In genomic region chr5:137510573-137511390, GRCm38 (mm10) we compare ENCODE assay signal across 8 mouse cellular contexts. TPM values are rescaled to one million over a fixed set of nuclear protein-coding genes. Genes with fewer than 3 reads are reported as not detected.
DNase-seq lines count a peak whose midpoint lies in the region; ATAC-seq and TF ChIP-seq lines count a peak whose summit lies in the region.

No protein-coding gene starts in this region.

- DNase-seq in embryo, embryonic 11 days: peak; percentile 56
- no peak for DNase-seq in embryo, embryonic 10.5 days (ENCODE audit: low spot score)
- DNase-seq in testis, postnatal 10 days (ENCODE audit: low spot score): no peak
- peak; percentile 37 for DNase-seq in lung, postnatal 10 days
- DNase-seq in thymus, postnatal 0 days (ENCODE audit: low spot score): peak; percentile 56
- no peak for DNase-seq in left cerebral cortex, postnatal 36 days (ENCODE audit: low spot score in 2 of 2)

- TF ChIP-seq CTCF in testis, adult 2 months (IDR thresholded peaks at IDR 0.05; ENCODE audit: control insufficient read depth, insufficient read depth, insufficient replicate concordance, low read depth, low read length): no peak

- peak overlapping the region; percentile 99 for H3K9ac ChIP-seq in heart, embryonic 16.5 days (ENCODE audit: low read length)

- no peaks in the 10 kb centered on the region for H3K27me3 ChIP-seq in testis, adult 2 months (ENCODE audit: control insufficient read depth, insufficient read depth, low read length)
- H3K27me3 ChIP-seq in heart, embryonic 16.5 days (ENCODE audit: control insufficient read depth, insufficient read depth, low read length): no peaks in the 10 kb centered on the region

- H3K4me2 ChIP-seq in heart, embryonic 16.5 days (ENCODE audit: low read depth, low read length): peak overlapping the region; percentile 94

- intact Hi-C loops in left cerebral cortex, postnatal 36 days (cut with DNase I): loop anchor here (2.0 kb wide), 1 partner anchor 20 kb away; no protein-coding TSS in a partner anchor

- ATAC-seq in heart, embryonic 16.5 days (replicated peaks; ENCODE audit: extremely low read depth, insufficient read depth, low FRiP score): peak; percentile 33

- H3K4me1 ChIP-seq in testis, adult 2 months (ENCODE audit: control insufficient read depth, insufficient read depth, low read length): no peaks in the 10 kb centered on the region; the same call in none of the 2 replicates
- H3K4me1 ChIP-seq in heart, embryonic 16.5 days (ENCODE audit: control insufficient read depth, insufficient read depth, low read length): peaks cover 35% of the 10 kb centered on the region

- WGBS in heart, embryonic 16.5 days: under 1% methylated on average over 52 of the region's 83 CpGs

- 0 out of 2 replicates have a peak, but pooled peaks have one; percentile 2 for TF ChIP-seq POLR2A in testis, adult 2 months (IDR thresholded peaks at IDR 0.05; ENCODE audit: control insufficient read depth, low read depth, low read length)

- H3K9me3 ChIP-seq in heart, embryonic 16.5 days (replicated peaks; ENCODE audit: control insufficient read depth, low read length): 0 out of 2 replicates have a peak, but pooled peaks cover 3% of the 10 kb centered on the region

- peak overlapping the region; percentile 56 for H3K27ac ChIP-seq in testis, adult 2 months (ENCODE audit: control insufficient read depth, insufficient read depth, low read depth, low read length)
- H3K27ac ChIP-seq in heart, embryonic 16.5 days (ENCODE audit: low read length): peak overlapping the region; percentile 88

- no peaks in the 10 kb centered on the region for H3K36me3 ChIP-seq in testis, adult 2 months (ENCODE audit: control insufficient read depth, insufficient read depth, low read length)
- no peaks in the 10 kb centered on the region for H3K36me3 ChIP-seq in heart, embryonic 16.5 days (ENCODE audit: control insufficient read depth, insufficient read depth)

- peak overlapping the region; percentile 75 for H3K4me3 ChIP-seq in testis, adult 2 months (ENCODE audit: control insufficient read depth, low read depth, low read length)
- H3K4me3 ChIP-seq in heart, embryonic 16.5 days (ENCODE audit: low read length): peak overlapping the region; percentile 99

RNA-seq across cellular contexts. Expression of gene Gigyf1, which starts 7.6 kb away (rescaled TPM):
- 11.5 and 12.0 TPM in 2 replicates for polyA plus RNA-seq in testis, adult 2 months (2012; rRNA removed)
- 8.9 and 9.7 TPM in 2 replicates for polyA plus RNA-seq in heart, embryonic 16.5 days (2015; fragmentation: Nextera tagmentation; extraction: Ambion mirVana)
- 10.5 and 15.9 TPM in 2 replicates for polyA plus RNA-seq in thymus, postnatal 0 days (2015; fragmentation: Nextera tagmentation; extraction: Ambion mirVana)
- 10 to 100 TPM; 43.8 to 63.2 TPM for total RNA-seq in left cerebral cortex, postnatal 36 days (2021)

RNA-seq across cellular contexts. Expression of gene Pop7, which starts 8.5 kb away (rescaled TPM):
- polyA plus RNA-seq in testis, adult 2 months (2012; rRNA removed): 10.2 and 12.7 TPM in 2 replicates
- 43.3 and 45.5 TPM in 2 replicates for polyA plus RNA-seq in heart, embryonic 16.5 days (2015; fragmentation: Nextera tagmentation; extraction: Ambion mirVana)
- 84.6 and 90.0 TPM in 2 replicates for polyA plus RNA-seq in thymus, postnatal 0 days (2015; fragmentation: Nextera tagmentation; extraction: Ambion mirVana)
- 10 to 100 TPM; 33.6 to 36.1 TPM for total RNA-seq in left cerebral cortex, postnatal 36 days (2021)

RNA-seq across cellular contexts. Expression of gene Epo, which starts 22.3 kb away (rescaled TPM):
- polyA plus RNA-seq in testis, adult 2 months (2012; rRNA removed): not detected in 2 replicates
- polyA plus RNA-seq in heart, embryonic 16.5 days (2015; fragmentation: Nextera tagmentation; extraction: Ambion mirVana): not detected in 2 replicates
- not detected in 2 replicates for polyA plus RNA-seq in thymus, postnatal 0 days (2015; fragmentation: Nextera tagmentation; extraction: Ambion mirVana)
- not detected for total RNA-seq in left cerebral cortex, postnatal 36 days (2021)

RNA-seq across cellular contexts. Expression of gene Gnb2, which starts 22.5 kb away (rescaled TPM):
- 369 and 402 TPM in 2 replicates for polyA plus RNA-seq in testis, adult 2 months (2012; rRNA removed)
- 276 and 285 TPM in 2 replicates for polyA plus RNA-seq in heart, embryonic 16.5 days (2015; fragmentation: Nextera tagmentation; extraction: Ambion mirVana)
- polyA plus RNA-seq in thymus, postnatal 0 days (2015; fragmentation: Nextera tagmentation; extraction: Ambion mirVana): 425 and 451 TPM in 2 replicates
- total RNA-seq in left cerebral cortex, postnatal 36 days (2021): 100 to 1,000 TPM; 582 to 667 TPM

RNA-seq across cellular contexts. Expression of gene Zan, which starts 33.9 kb away (rescaled TPM):
- polyA plus RNA-seq in testis, adult 2 months (2012; rRNA removed): 10.2 and 11.5 TPM in 2 replicates
- polyA plus RNA-seq in heart, embryonic 16.5 days (2015; fragmentation: Nextera tagmentation; extraction: Ambion mirVana): 0.02 and 0.09 TPM in 2 replicates
- polyA plus RNA-seq in thymus, postnatal 0 days (2015; fragmentation: Nextera tagmentation; extraction: Ambion mirVana): 0.01 and 0.08 TPM in 2 replicates
- under 1 TPM; 0.37 to 0.39 TPM for total RNA-seq in left cerebral cortex, postnatal 36 days (2021)

Comparison
In these comparisons a context has a peak if more than half of its experiments do, and no peak if none do; other contexts are left out.
1. DNase-seq: peak in embryo, embryonic 11 days (single experiment), lung, postnatal 10 days (single experiment) and thymus, postnatal 0 days (single experiment); none in embryo, embryonic 10.5 days (single experiment), testis, postnatal 10 days (single experiment) and left cerebral cortex, postnatal 36 days (0 of 2).